Mouse (Mus musculus) ZHBTc4 (cell line): ENCODE results near the gene Tspan18.
A peak's percentile ranks its signal among the peaks of the same experiment; 100 is the strongest.

Experiments
- DNase-seq: peaks from one replicate; pipeline ENCODE4 v3.0.0-alpha.2; 2011; ENCODE audit warnings: low read depth, low spot score

The Tspan18 gene

DNA sequence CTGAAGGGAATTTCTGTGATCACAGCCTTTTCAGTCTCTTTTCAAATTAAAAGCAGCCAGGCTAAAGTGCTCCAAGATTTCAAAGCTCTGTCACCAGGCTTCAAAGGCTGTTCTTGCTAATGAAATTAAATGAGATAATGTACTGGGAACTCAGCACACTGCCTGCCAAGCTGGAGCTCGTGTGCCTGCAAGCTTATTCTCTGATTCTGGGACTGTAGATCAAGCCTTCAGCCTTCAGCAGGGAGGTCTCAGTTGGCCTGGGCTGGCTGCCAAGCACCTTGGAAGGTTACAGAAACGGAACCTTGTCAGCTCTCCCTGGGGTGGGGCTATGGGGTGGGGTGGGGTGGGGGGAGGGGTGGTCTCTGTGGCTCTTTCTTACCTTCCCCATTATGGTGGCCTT lies 171.0 kb downstream of the Tspan18 start:
- DNase-seq: peak; percentile 44

DNA sequence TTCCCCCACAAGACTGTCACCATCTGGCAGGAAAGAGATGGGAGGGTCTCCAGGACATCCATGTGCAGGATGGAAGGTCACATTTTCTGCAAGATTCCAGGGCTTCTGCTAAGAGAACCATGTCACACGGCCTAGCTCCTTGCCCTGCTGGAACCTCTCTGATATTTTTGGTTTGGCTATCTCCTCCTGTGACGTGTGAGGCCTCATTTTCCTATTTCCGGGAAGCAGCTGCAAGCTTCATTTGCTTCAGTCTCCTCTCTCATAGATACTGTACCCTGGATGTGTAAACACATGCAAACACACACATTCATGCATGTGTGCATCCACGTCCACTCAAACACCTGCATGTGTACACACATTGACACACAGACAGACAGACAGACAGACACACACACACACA lies 171.5 kb downstream of the Tspan18 start:
- no peak for DNase-seq

- DNase-seq: no peak
Measured at GRCm38 (mm10) chr2:93161914-93162664, 172.2 kb downstream of the Tspan18 start.

- DNase-seq: no peak
Measured at GRCm38 (mm10) chr2:93160467-93161035, 173.8 kb downstream of the Tspan18 start.

DNA sequence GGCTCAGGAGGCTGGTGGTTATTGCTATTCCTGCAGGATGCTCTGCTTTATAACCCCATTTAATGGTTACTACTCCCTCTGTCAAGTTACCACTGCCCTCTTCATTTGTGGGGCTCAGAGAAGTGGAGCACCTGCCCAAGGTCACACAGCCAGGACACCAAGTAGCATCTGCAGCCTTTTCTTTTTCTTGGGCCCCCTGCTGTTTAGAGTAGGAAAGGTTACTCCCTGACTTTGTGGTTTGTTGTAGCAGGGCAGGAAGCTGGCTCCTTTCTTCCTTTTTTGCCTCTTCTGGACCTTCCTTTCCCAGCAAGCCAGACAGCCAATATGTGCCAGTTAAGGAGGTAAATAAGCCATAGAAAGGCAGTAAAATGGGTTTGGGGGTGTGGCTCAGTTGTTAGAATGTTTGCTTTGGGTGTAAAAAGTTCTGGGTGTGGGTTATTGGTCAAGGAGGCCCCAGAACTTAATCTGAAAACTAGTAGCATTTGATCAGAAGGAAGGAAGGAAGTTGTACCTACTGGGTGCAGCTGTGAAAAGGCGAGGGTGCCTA lies 179.7 kb downstream of the Tspan18 start:
- peak; percentile 63 for DNase-seq

DNA sequence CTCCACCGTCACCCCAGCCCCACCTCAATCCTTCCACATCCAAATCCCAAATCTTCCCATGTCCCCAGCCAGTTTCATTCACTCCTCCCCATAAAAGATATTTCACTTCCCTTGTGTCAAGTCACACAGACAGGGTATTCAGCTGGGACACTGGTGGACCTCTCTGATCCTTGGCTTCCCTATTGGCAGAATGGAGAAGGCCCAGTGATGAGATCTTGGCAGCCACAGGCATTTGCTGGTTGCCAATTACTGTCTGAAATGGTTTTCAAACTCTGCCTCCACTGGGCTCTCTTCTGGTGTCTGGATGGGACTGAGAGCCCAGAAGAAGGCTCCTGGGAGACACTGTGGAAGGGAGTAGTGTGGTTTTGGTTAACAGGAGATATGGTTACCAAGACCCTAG lies 180.5 kb downstream of the Tspan18 start:
- no peak for DNase-seq

DNA sequence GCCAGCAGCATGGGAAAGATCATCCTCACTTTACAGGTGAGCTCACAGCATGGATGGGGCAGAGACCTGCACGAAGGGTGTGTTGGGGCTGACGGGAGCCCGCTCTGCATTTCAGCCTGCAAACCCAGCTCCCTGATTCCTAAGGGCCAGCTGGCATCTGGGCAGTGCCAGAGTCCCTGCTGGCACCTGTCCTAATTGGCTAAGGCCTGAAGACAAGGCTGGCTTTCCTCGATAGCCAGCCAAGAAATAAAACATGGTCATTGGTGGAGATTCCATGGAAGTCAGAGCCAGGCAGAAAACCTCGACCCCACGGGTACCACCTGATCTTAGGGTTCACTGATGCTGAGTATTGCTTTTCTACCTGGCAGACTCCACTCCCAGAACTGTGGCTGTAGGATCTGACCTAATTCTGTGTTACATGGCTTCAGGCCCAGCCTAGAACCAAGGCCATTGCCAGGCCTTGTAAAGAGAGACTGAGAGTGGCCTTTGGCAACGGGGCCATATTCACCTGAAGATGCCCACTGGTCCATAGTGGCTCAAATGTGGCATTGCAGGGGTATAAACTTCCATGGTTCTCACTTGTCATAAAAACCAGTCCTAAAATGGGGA lies 181.3 kb downstream of the Tspan18 start:
- DNase-seq: no peak

DNA sequence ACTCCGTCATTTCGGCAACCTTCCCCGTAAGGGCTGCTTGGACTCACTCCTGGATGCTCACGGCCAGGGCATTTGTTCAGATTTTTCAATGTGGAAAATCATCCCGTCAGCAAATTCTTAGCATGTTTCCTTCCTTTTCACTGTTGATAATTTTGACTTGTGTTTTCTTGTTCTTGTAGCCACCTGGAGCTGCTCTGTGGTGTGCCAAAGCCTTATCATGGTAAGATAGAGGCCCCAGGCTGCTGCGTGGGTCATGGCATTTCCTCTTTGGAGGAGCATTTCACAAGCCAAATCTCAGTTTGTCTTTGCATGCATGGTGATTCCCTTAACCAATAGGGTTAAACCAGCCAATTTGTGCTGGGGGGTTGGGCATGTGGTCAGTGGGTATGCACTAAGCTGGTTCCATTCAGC lies 182.1 kb downstream of the Tspan18 start:
- no peak for DNase-seq
